Mouse (Mus musculus) heart, adult 2 months (tissue): Measurements from ENCODE around the gene Cep170b.

Experiments used
- CTCF ChIP-seq: fragments of 200-600 bp; IDR thresholded peaks from 2 replicates; pipeline ENCODE4 v1.8.1; 2022; ENCODE audit warnings: antibody characterized with exemption, mild to moderate bottlenecking, moderate library complexity
- EP300 ChIP-seq: fragments of 200-500 bp; IDR thresholded peaks from 2 replicates; pipeline ENCODE4 v1.6.1; 2011; ENCODE audit warnings: low read depth, low read length, control low read depth; ENCODE audit not compliant: insufficient read depth
- POLR2A ChIP-seq: fragments of 200-500 bp; IDR thresholded peaks from 2 replicates; pipeline ENCODE4 v1.6.1; 2011; ENCODE audit warnings: mild to moderate bottlenecking, low read depth, low read length, control low read depth; ENCODE audit not compliant: insufficient read depth

DNA sequence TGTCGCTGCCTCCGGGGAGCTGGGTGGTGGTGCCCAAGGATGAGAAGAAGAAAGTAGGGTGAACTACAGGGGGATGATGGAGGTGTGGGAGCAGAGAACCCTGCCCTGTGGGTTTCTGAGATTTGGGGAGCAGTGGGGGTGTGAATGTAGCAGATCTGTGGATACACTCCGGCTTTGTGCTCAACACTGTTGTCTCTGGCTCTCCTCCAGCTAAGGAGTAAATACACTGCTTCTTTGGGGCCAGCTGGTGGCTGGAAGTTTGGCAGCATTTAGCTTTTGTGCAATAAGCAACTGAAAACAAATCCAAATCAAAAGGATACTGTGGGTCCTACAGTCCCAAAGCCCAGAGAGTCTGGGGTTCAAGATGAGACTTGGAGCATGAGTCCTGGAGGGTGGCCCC, 6.3 kb upstream of the Cep170b start:
- no peak for TF ChIP-seq CTCF
- TF ChIP-seq POLR2A, result no peak
- TF ChIP-seq EP300, result no peak
